Mouse (Mus musculus): ENCODE results near the gene Vmn1r7.
"Not testable (repeated sequence)": the region's sequence is repeated elsewhere in the genome, so short reads cannot be mapped to it uniquely, and the experiment has no call there.

Vmn1r7 gene

GRCm38 (mm10) chr6:57025224-57025623 lies at the start of gene Vmn1r7:
TSS of gene Vmn1r7 (minus strand) at chr6:57025324.
- not testable (repeated sequence) for DNase-seq (ENCODE audit: low spot score)

- DNase-seq (ENCODE audit: low spot score): no peak
Measured at GRCm38 (mm10) chr6:57066487-57066886, 41.4 kb upstream of the Vmn1r7 start, which contains the start of gene Vmn1r9. TSS of gene Vmn1r9 (plus strand) at chr6:57066787.

GRCm38 (mm10) chr6:57063730-57064129 lies 38.6 kb upstream of the Vmn1r7 start:
- peak; percentile 5 for DNase-seq (ENCODE audit: low spot score)

- DNase-seq (ENCODE audit: low spot score): no peak
Measured at GRCm38 (mm10) chr6:57034674-57035073, 9.6 kb upstream of the Vmn1r7 start.

GRCm38 (mm10) chr6:57031984-57032383 lies 6.9 kb upstream of the Vmn1r7 start, which contains the start of gene Vmn1r8:
TSS of gene Vmn1r8 (plus strand) at chr6:57032284.
- no peak for DNase-seq (ENCODE audit: low spot score)

- no peak for DNase-seq (ENCODE audit: low spot score)
Measured at GRCm38 (mm10) chr6:56996943-56997342, 28.2 kb downstream of the Vmn1r7 start, which contains the start of gene Vmn1r6. TSS of gene Vmn1r6 (plus strand) at chr6:56997243.

All from embryo, embryonic 10.5 days (tissue).